Mouse (Mus musculus) cerebral cortex, adult 2 months (tissue): ENCODE data around the gene Osbpl8.

Experiments
- WGBS: fragments of 180-500 bp; shearing (Covaris S2); methylation state at CpG from one replicate; pipeline ENCODE4 v1.1.7; 2018; 5-methylcytosine and 5-hydroxymethylcytosine counted together

Gene Osbpl8

DNA sequence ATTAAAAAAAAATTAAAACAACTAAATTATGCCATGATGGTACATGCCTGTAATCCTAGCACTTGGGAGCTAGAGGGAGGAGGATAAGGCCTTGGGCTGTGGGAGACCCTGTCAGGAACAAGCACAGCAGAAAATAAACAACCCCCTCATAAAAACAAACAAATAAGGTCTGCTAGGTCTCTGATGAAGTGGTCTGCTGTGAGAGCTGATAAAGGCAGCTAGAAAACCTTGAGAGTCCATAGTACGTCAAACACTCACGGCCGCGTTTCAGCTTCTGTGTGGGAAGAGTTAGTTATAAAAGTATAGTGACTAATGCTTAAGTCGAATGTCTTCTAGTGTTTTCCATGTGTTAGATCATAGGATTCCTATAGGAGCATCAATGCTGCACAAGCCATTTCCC, 72.9 kb downstream of the Osbpl8 start:
- WGBS = 56% methylated on average over 5 of the region's 5 CpGs

DNA sequence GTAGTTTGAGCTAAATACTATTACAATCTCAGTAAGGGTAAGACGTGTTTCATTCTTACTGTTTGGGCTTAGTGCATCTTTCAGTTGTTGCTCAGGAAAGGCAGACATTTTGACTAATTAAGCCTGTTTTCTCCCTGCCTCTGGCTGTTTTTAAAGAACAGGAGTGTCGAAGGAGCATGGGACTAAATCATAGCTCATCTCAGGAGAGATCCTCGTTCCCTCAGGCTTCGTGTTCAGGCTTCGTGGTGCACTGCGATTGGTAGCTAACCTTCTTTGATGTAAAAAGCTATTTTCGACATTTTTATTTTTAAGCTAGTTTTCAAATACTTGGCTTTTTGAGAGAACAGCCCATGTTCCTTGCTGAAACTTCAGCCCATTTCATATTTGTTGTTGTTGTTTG, 78.1 kb downstream of the Osbpl8 start:
- WGBS = 64% methylated on average over 7 of the region's 7 CpGs

DNA sequence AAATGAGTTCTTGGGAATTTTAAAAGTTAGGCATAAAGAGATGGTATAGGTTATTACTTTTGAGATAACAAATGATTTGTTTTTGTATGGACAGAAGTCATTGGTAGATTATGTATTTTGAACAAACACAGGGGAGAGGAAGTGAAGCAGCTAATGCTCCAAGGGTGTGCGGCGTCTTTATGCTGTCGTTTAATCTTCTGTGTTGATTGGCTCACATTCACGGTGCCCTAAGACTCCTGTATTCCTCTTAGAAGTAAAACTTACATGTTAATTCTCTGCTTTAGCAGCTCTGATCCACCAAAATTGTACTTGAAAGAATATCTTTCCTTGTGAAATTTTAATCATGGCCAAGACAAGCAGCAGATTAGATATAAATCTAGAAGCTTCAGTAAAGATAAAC, 83.1 kb downstream of the Osbpl8 start:
- WGBS = 35% methylated on average over 4 of the region's 4 CpGs

DNA sequence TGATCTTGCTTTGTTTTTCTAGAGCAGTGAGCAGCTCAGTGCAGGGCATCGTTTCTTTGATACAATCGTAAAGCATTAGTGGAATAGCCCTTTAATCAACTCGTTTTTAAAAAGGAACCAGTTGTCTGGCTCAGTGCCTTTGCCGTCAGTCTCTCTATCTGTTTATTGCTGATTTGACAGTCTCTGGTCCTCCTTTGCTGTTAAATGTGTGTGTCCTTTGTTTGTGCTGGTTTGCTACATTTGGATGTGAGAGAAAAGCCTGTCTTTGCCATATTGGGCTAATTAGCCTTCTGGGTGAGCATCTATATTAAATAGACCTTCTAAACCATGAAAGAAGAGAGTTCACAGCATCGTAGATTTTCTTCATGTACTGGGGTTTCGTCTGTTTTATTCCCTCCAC, 83.6 kb downstream of the Osbpl8 start:
- 19% methylated on average over 6 of the region's 6 CpGs for WGBS

DNA sequence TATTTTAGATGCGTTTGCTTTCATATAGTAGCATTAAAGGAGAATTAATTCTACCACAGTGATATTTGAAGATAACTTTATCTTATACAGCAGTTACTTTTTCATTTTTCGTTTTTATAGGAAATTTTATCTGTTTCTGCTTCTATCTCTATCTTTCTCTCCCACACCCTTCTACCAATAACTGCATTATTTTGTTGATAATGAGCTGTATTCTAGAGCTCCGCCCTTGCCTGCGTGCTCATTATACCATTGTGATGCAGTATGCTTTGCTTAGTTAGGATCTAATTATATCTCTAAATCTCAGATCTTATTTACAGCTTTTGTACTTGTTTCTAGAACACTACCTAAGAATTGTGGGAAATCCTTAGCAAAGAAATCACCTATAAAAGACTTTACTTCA, 85.6 kb downstream of the Osbpl8 start:
- 52% methylated on average over 4 of the region's 4 CpGs for whole genome bisulfite sequencing

DNA sequence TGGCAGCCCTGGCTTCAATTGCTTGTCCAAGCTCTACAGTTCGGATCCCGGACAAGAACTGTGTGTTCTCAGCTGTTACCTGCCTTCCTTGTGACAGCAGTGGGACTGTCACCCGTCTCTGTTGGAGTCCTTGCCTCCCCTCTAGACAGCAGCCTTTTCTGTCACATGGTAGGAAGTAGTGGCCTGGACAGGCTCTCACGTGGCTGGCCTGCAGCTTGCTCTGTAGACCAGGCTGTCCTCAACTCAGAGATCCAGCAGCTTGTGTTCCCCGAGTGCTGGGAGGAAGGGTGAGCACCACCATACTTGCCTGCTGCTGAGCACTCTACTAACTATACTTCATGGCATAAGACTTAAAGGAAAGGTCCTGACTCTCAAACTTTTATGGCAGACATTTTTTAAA, 87.1 kb downstream of the Osbpl8 start:
- 57% methylated on average over 5 of the region's 5 CpGs for WGBS

DNA sequence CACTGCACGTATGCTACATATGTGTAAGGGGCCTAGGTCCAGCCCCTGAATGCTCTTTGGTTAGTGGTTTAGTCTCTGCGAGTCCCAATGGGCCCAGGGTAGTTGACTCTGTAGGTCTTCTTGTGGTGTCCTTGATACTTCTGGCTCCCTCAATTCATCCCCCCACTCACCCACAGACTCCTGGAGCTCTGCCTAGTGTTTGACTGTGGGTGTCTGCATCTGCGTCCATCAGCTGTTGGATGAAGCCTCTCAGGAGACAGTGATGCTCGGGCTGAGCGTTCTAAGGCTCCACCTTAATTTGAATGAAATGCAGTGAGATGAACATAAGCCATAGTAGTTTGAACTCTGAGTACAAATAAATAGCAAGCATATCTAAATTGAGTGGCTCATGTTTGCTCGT, 90.7 kb downstream of the Osbpl8 start:
- 62% methylated on average over 6 of the region's 6 CpGs for WGBS

DNA sequence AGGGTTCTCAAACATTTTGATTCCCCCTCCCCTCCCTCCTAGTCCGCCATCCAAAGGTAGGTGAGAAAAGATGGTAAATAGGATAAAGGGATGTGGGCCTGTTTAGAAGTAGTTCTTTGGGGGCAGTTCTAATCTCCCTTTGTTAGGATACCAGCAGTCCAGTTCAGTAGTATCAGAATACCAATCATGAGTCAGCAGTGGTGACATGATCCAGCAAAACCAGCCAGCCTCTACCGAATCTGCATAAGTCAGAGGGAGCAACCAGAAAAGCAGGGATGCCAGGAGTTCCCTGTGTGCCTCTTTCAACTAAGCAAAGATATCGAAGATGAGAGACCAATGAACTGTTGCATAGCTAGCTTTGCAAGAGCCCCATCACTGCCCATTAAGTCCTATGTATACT, 91.6 kb downstream of the Osbpl8 start:
- WGBS = 80% methylated on average over 3 of the region's 3 CpGs

DNA sequence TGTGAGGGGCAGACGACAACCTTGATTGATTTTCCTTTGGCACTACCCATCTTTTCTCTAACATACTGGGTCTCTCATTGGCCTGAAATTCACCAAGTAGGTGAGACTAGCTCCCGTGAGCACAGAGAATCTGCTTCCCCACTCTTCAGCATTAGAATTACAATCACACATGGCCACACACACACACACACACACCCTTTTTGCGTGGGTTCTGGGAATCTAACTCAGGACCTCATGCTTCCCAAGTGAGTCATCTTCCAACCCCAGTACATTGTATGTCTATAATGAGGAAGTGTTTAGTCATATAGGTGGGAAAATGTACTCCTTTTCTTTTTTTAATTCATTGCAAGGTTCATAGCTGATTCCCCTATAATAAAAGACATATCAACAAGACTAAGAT, 92.8 kb downstream of the Osbpl8 start:
- WGBS = 59% methylated on average over 3 of the region's 3 CpGs

DNA sequence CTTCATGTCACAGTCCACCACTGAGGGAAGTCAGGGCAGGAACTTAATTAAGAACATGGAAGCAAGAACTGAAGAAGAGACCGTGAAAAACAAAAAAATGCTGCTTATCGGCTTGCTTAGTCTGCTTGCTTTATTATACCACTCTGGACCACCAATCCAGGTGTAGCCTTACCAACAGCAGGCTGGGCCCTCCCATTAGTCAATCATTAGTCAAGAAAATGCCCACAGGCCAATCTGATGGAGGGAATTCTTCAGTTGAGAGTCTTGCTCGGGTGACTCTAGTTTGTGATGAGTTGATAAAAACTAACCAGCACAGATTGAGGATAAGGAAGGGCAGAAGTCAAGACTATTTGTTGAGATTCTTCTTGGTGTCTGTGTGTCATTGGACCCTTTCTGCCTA, 93.7 kb downstream of the Osbpl8 start:
- 93% methylated on average over 3 of the region's 3 CpGs for WGBS

DNA sequence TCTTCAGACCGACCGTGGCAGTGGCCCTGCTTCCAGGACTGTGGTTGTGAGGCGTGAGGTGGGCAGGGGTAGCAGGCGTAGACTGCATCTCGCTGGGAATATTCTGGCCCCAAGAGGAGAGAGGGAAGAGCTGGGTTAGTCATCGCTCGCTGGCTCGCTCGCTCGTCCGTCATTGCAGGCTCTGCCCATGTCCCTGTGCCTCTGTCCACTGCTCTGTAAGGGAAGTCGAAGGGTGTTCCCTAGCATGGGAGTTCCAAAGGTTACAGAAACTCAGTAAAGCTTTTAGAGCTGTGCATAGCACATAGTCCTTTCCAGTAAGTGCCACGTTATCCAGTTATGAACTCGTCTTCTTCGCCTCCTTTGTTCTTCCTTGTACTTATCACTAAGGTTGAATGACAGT, 107.1 kb downstream of the Osbpl8 start:
- 84% methylated on average over 15 of the region's 15 CpGs for WGBS

DNA sequence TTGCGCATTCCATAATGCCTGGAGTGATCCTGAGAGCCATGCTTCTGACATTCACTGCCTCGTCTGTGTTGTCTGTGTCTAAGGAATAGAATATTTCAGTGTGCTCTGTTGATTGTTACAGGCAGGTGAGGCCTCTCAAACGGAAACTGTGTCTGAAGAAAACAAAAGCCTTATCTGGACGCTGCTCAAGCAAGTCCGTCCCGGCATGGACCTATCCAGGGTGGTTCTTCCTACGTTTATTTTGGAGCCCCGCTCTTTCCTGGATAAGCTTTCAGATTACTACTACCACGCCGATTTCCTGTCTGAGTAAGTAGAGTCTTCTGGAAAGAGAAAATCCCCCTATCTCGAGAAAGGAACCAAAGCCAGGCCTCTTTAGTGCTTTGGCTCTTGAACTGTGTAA, 108.4 kb downstream of the Osbpl8 start:
- 82% methylated on average over 11 of the region's 11 CpGs for WGBS

DNA sequence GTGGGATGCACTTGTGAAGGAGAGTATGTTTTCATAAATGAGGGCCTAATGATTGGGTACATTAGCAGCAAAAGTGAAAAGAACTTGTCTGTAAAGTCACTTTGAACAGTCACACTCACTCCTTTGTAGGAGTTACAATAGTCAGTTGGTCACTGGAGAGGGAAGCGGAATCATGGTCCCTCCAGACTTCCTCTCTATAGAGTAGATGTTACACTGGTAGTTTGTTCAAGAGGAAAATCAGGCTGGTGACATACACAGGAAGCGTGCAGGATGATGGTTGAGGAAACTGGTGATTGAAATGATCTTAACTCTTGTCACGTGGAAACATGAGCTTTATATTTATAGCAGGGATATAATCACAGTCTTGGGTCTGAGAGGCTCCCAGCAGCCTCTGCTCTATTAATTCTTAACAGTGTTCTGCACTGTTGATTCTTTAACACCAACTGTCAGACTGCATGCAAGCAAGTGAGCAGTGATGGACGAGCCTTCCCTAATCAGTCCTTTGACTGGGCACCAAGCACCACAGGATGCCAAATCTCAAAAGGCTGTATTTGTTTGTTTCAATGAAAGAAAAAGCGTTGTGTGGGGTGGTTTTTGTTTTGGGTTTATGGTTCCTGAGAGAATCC, 109.0 kb downstream of the Osbpl8 start:
- 58% methylated on average over 5 of the region's 5 CpGs for WGBS

DNA sequence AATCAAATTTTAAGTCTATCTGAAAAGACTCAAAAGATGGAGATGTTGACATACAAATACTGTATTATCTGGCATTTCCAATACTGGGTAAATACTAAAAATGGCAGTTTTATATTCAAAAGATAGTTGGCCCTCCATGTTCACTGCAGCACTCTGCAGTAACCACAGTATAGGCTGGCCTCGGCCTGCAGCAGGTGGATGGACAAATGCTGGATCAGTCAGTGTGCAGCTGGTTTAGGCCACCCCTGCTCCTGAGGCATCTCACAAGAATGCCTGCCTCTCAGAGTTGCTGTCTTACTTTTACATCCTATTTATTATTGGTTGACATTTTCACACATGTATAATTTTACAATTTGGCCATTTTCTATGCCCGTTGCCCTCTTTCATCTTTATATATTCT, 111.3 kb downstream of the Osbpl8 start:
- 94% methylated on average over 2 of the region's 2 CpGs for WGBS

DNA sequence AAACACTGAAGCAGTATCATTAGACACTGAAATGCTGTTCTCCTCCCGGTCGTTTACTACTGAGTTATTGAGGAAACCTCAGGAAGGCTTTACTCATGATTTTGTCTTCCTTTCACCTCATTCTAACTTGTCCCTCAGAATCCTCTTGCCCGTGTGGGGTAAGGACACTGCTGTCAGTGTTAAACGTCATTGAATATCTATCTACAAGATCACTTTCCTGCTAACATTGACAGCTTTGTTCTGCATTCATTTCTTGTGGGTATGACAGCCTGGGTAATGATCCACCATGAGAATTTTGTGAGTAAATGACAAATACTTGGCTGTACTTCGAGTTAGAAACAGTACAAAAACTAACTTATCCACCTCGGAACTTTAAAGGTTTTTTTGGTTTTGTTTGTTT, 133.1 kb downstream of the Osbpl8 start:
- 28% methylated on average over 6 of the region's 6 CpGs for WGBS

DNA sequence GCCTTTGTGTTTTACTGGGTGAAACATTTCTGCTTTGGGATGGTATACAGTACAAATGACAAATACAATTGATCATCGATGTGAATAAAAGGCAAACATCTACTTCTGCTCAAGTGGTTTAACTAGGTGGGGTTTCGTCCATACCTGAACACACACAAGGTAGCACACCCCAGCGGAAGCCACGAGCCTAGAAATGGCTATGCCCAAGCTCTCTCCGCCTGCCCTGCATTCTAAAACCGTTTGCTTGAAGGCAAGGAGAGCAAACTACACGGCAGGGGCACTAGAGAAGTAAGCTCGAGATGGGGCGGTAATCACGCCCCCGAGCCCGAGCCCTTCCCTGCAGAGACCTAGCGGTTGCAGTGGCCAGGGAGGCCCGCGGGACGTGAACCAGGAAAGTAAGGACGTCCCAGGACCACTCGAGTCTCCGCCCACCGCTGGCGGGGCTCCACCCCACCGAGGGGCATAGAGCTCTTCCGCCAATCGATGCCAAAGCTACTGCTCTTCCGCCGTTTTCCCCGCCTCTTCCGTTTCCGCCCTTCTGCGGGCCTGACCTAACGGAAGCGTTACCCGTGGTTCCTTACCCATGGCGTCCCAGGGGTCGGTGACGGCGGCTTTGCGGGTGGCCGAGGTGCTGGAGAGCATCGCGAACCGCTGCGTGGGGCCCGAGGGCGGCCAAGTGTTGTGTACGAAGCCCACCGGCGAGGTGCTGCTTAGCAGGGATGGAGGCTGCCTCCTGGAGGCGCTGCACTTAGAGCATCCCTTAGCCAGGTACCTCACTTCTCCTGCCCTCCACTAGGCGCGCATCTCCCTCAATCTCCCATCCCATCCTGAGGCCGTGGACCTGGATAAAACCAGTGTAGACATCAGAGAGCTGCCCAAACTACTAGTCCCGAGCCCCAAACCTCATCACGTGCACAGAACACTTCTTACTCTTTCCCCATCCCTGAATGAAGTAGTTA, 133.9 kb downstream of the Osbpl8 start, which contains the start of gene Bbs10:
Bbs10 (plus strand) TSS at position 540 of the 959 bp plus-strand sequence.
- WGBS = 1% methylated on average over 54 of the region's 54 CpGs

DNA sequence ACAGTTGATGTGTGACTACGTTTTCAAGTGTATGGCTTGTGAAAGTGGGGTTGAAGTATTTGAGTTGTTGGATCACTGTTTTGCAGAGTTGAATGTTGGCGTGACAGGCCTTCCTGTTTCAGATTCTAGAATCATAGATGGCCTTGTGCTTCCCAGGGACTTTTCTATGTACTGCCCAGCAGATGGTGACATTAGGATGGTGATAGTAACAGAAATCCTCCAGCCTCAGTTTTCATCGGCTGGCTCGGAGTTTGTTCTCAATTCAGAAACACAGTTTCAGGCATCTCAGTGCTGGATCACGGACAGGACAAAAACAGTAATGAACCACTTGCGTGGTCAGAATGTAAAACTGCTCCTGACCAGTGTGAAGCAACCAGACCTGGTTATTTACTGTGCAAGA, 135.0 kb downstream of the Osbpl8 start:
- WGBS = 21% methylated on average over 6 of the region's 6 CpGs

DNA sequence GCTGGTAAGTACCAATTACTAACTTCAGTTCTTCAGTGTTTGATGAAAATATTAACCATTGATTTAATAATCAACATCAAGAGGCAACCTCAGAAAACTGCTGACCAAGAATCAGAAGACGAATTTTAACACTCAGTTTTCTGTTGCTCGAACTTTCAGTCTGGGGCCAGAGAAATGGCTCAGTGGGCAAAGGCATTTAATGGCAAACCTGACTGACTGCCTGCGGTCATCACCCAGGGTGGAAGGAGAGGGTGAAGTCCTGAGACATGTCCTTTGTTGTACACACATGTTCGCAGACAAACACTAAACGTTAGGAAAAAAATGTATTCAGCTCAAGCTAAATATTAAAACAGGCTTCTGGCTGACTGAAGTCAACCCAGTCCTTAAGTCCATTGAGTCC, 136.5 kb downstream of the Osbpl8 start:
- WGBS = 93% methylated on average over 5 of the region's 5 CpGs

DNA sequence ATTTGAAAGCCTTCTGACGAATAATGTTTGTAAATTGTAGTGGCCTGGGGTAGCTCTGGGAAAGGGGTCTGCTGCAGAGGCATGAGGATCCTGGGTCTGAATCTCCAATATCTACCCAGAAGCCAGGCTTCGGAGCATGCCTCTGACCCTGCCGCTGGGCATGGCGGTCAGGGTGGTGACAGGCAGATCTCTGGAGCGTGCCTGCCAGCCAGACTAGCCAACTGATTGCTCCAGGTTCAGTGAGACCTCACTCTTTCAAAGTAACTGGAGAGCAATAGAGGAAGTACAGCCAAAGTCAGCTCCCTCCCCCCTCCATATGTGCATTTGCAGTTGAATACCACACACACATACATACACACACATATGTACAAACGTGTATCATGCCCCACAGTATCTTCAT, 137.9 kb downstream of the Osbpl8 start:
- WGBS = 92% methylated on average over 6 of the region's 6 CpGs

DNA sequence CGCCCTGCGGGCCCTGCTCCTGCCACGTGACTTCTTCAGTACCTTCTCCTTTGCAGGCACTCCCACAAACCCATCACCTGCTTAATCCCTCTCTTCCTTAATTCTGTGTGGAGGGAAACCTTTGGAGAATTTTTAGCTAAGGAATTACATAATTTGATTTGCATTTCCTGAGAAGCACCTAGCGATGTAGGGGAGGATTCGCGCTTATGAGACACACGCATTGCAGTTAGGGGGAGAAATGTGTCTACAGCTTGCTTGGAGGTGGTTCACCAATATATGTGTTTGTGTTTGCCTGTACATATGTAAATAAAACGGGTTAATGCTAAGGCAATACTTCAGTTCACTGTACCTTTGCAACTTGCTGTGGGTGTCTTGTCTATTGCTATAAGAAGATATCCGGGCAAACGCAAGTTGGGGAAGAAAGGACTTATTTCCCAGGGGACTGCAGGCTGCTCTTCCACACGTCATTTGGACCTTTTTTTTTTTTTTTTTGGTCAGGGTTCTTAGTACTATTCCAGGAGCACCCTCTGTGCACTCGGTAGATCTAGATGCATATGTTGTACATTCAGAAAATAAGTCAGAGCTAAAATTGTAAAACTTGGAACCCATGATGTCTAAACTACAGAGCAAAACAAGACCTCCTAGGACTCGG, 144.4 kb downstream of the Osbpl8 start:
- 59% methylated on average over 13 of the region's 13 CpGs for WGBS

DNA sequence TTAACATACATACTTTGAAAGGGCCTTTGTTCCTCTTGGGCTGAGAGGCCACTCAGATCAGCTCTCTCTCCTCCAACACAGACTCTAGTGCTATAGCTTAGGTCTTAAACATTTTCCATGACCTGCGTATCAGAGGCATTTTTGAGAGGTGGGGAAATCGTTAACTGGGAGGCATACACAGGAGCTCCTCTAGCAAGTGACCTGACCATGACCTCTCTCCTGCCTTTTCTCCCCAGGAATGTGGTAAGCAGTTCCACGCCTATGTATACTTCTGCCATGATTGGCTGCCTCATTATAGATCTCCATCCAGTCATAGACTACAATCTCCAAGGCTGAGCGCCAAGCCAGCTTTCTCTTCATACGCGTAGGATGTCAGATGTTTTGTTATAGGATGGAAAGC, 148.7 kb downstream of the Osbpl8 start:
- WGBS = 77% methylated on average over 6 of the region's 6 CpGs

DNA sequence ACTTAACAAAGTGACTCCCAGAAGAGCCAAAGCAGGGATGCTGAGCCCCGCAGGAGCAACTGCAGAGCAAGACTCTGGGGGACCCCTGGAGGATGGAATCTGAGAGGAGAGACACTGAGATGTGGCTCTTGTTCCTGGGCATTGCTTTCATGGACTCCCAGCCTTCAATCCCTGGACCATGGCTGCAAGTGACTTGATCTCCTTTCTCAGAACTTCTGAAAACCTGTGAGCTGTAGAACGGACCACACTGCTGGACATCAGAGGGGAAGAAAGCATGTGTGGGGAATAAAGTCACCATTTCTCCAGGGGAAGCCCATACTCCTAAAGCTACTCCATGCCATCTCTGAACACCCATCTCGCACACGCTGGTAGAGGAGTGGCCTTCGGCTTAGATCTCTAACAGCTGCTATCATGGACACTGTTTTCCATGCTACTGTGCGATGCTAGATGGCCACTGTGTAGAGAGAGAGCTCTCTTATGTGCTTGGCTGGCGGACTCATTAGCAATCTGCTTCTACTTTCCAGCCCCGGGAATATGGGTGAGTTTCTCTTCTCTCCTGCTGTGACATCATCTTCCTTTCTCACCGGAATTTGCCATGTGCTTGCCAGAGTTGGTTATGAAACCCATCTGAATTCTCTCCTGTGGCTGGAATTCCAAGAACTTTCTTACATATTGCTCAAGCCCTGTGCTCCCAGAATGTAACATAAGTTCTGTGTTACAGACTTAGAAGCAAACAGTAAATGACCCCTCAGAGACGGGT, 150.3 kb downstream of the Osbpl8 start:
- 58% methylated on average over 10 of the region's 10 CpGs for WGBS
